Mouse (Mus musculus): ENCODE measurements around the gene 9130409I23Rik.

- TF ChIP-seq POLR2A (IDR thresholded peaks at IDR 0.05; ENCODE audit: insufficient read depth, low read depth, low read length) (no peak), CTCF (IDR thresholded peaks at IDR 0.05; ENCODE audit: insufficient read depth, low read depth, low read length) (no peak)
Measured at GRCm38 (mm10) chr1:181068344-181068743, 17.3 kb downstream of the 9130409I23Rik start.
